Mouse (Mus musculus) CH12.LX (cell line): ENCODE results near the gene Mslnl. TPM values are rescaled to one million over a fixed set of nuclear protein-coding genes. Genes with fewer than 3 reads are reported as not detected.

Experiments used
- DNase-seq: peaks from one replicate; pipeline ENCODE4 v3.0.0-alpha.2; 2013; ENCODE audit errors: extremely low read depth
- H3K27ac ChIP-seq: 2 replicates; pipeline ENCODE4 v1.5.1; 2012; ENCODE audit warnings: low read depth, mild to moderate bottlenecking, control low read depth, moderate library complexity; ENCODE audit not compliant: insufficient read depth
- H3K27me3 ChIP-seq: replicated peaks from 2 replicates; pipeline ENCODE3; 2012; ENCODE audit warnings: inconsistent platforms
- H3K36me3 ChIP-seq, 2 experiments: replicated peaks in 1 of 2; 2 replicates each; pipeline versions ENCODE3 to v1.6.1; 2012; ENCODE audit warnings: inconsistent platforms in 1 of 2, low read length in 1 of 2, mild to moderate bottlenecking in 1 of 2, mixed read lengths in 1 of 2, moderate library complexity in 1 of 2; ENCODE audit not compliant: control insufficient read depth in 1 of 2, insufficient read depth in 1 of 2
- H3K4me1 ChIP-seq, 2 experiments: 2 replicates each; pipeline ENCODE4 v1.6.1; 2012; ENCODE audit warnings: inconsistent platforms in 1 of 2, moderate library complexity in 1 of 2; ENCODE audit not compliant: insufficient read depth in 2 of 2, control insufficient read depth in 1 of 2
- H3K4me2 ChIP-seq: 2 replicates; pipeline ENCODE4 v1.6.1; 2012; ENCODE audit warnings: low read depth, mild to moderate bottlenecking, control low read depth; ENCODE audit not compliant: poor library complexity, insufficient read depth, severe bottlenecking
- H3K4me3 ChIP-seq, 3 experiments: fragments of 150-350 bp in 1 of 3; sonication (generic) in 1 of 3; replicated peaks in 1 of 3; 2 replicates each; pipeline versions ENCODE3 to v1.5.1; 2011 to 2012; ENCODE audit warnings: low read depth in 2 of 3, low read length in 2 of 3, mild to moderate bottlenecking in 2 of 3, moderate library complexity in 2 of 3, control low read depth in 1 of 3, improper control_type of control experiment in 1 of 3, inconsistent platforms in 1 of 3, mixed read lengths in 1 of 3; ENCODE audit not compliant: poor library complexity in 1 of 3
- H3K79me2 ChIP-seq: replicated peaks from 2 replicates; pipeline ENCODE4 v1.6.1; 2012; ENCODE audit warnings: mild to moderate bottlenecking, moderate library complexity; ENCODE audit not compliant: control insufficient read depth, poor library complexity, insufficient read depth, severe bottlenecking; ENCODE audit errors: extremely low read depth
- H3K9ac ChIP-seq: 2 replicates; pipeline ENCODE4 v1.6.1; 2012; ENCODE audit warnings: low read depth, mild to moderate bottlenecking, control low read depth, moderate library complexity; ENCODE audit not compliant: insufficient read depth
- H3K9me3 ChIP-seq: replicated peaks from 2 replicates; pipeline ENCODE3; 2012; ENCODE audit warnings: low read length, inconsistent platforms, mixed read lengths
- BHLHE40 ChIP-seq: IDR thresholded peaks from 2 replicates; pipeline ENCODE4 v1.6.1; 2011; ENCODE audit warnings: mild to moderate bottlenecking, low read depth, low read length, improper control_type of control experiment
- CHD1 ChIP-seq: IDR thresholded peaks from 2 replicates; pipeline ENCODE4 v1.6.1; 2012; ENCODE audit warnings: low read depth, low read length, improper control_type of control experiment, inconsistent platforms
- CHD2 ChIP-seq: IDR thresholded peaks from 2 replicates; pipeline ENCODE4 v1.6.1; 2011; ENCODE audit warnings: low read length, improper control_type of control experiment
- CTCF ChIP-seq, 2 experiments: IDR thresholded peaks in 1 of 2; conservative IDR thresholded peaks in 1 of 2; 2 replicates each; pipeline ENCODE4 v1.5.1; 2011 to 2012; ENCODE audit warnings: low read depth in 2 of 2, low read length in 2 of 2, improper control_type of control experiment in 1 of 2, inconsistent platforms in 1 of 2, mild to moderate bottlenecking in 1 of 2, moderate library complexity in 1 of 2
- E2F4 ChIP-seq: IDR thresholded peaks from 2 replicates; pipeline ENCODE4 v1.6.1; 2011; ENCODE audit warnings: low read depth, low read length, improper control_type of control experiment; ENCODE audit not compliant: insufficient replicate concordance
- ELF1 ChIP-seq: IDR thresholded peaks from 2 replicates; pipeline ENCODE4 v1.6.1; 2014; ENCODE audit warnings: low read depth, mild to moderate bottlenecking, inconsistent platforms, low read length, improper control_type of control experiment
- EP300 ChIP-seq: IDR thresholded peaks from 2 replicates; pipeline ENCODE4 v1.6.1; 2011; ENCODE audit warnings: low read length, improper control_type of control experiment
- ETS1 ChIP-seq: conservative IDR thresholded peaks from 2 replicates; pipeline ENCODE4 v1.6.1; 2012; ENCODE audit warnings: low read depth, mild to moderate bottlenecking, inconsistent platforms, low read length, improper control_type of control experiment, moderate library complexity
- GABPA ChIP-seq: IDR thresholded peaks from 2 replicates; pipeline ENCODE4 v1.6.1; 2012; ENCODE audit warnings: low read depth, low read length, improper control_type of control experiment, inconsistent platforms; ENCODE audit not compliant: insufficient replicate concordance
- HCFC1 ChIP-seq: IDR thresholded peaks from 2 replicates; pipeline ENCODE4 v1.6.1; 2012; ENCODE audit warnings: low read depth, mild to moderate bottlenecking, inconsistent platforms, low read length, improper control_type of control experiment
- IRF4 ChIP-seq: IDR thresholded peaks from 2 replicates; pipeline ENCODE4 v1.6.1; 2014; ENCODE audit warnings: low read depth, mild to moderate bottlenecking, inconsistent platforms, low read length, improper control_type of control experiment
- JUN ChIP-seq: IDR thresholded peaks from 2 replicates; pipeline ENCODE4 v1.6.1; 2011; ENCODE audit warnings: low read depth, mild to moderate bottlenecking, low read length, improper control_type of control experiment, moderate library complexity; ENCODE audit not compliant: insufficient read depth
- JUND ChIP-seq: conservative IDR thresholded peaks from 2 replicates; pipeline ENCODE4 v1.6.1; 2011; ENCODE audit warnings: low read depth, low read length, improper control_type of control experiment
- KAT2A ChIP-seq: IDR thresholded peaks from 2 replicates; pipeline ENCODE4 v1.6.1; 2012; ENCODE audit warnings: low read length, improper control_type of control experiment, inconsistent platforms; ENCODE audit not compliant: insufficient replicate concordance
- MAX ChIP-seq: IDR thresholded peaks from 2 replicates; pipeline ENCODE4 v1.6.1; 2011; ENCODE audit warnings: low read length, improper control_type of control experiment
- MAZ ChIP-seq: IDR thresholded peaks from 2 replicates; pipeline ENCODE4 v1.6.1; 2012; ENCODE audit warnings: low read depth, mild to moderate bottlenecking, inconsistent platforms, low read length, improper control_type of control experiment, moderate library complexity
- MEF2A ChIP-seq: IDR thresholded peaks from 2 replicates; pipeline ENCODE4 v1.6.1; 2014; ENCODE audit warnings: low read depth, mild to moderate bottlenecking, inconsistent platforms, low read length, improper control_type of control experiment, borderline replicate concordance
- MXI1 ChIP-seq: IDR thresholded peaks from 2 replicates; pipeline ENCODE4 v1.6.1; 2011; ENCODE audit warnings: mild to moderate bottlenecking, low read depth, low read length, improper control_type of control experiment
- MYC ChIP-seq: IDR thresholded peaks from 2 replicates; pipeline ENCODE4 v1.6.1; 2011; ENCODE audit warnings: low read depth, mild to moderate bottlenecking, improper control_type of control experiment, low read length
- NELFE ChIP-seq: IDR thresholded peaks from 2 replicates; pipeline ENCODE4 v1.6.1; 2011; ENCODE audit warnings: low read depth, low read length, improper control_type of control experiment
- NRF1 ChIP-seq: IDR thresholded peaks from 2 replicates; pipeline ENCODE4 v1.6.1; 2014; ENCODE audit warnings: low read depth, mild to moderate bottlenecking, inconsistent platforms, low read length, improper control_type of control experiment, moderate library complexity
- PAX5 ChIP-seq: IDR thresholded peaks from 2 replicates; pipeline ENCODE4 v1.6.1; 2012; ENCODE audit warnings: low read length, inconsistent platforms, mixed read lengths
- POLR2A ChIP-seq: IDR thresholded peaks from 2 replicates; pipeline ENCODE4 v1.6.1; 2011; ENCODE audit warnings: low read depth, mild to moderate bottlenecking, improper control_type of control experiment, low read length
- POLR2AphosphoS2 ChIP-seq: IDR thresholded peaks from 2 replicates; pipeline ENCODE4 v1.6.1; 2011; ENCODE audit warnings: low read depth, low read length, improper control_type of control experiment
- RAD21 ChIP-seq: IDR thresholded peaks from 2 replicates; pipeline ENCODE4 v1.6.1; 2011; ENCODE audit warnings: low read depth, mild to moderate bottlenecking, low read length, improper control_type of control experiment, moderate library complexity
- RCOR1 ChIP-seq: conservative IDR thresholded peaks from 2 replicates; pipeline ENCODE4 v1.6.1; 2012; ENCODE audit warnings: low read depth, mild to moderate bottlenecking, inconsistent platforms, low read length, improper control_type of control experiment
- SIN3A ChIP-seq: IDR thresholded peaks from 2 replicates; pipeline ENCODE4 v1.6.1; 2012; ENCODE audit warnings: low read length, improper control_type of control experiment, inconsistent platforms
- SMC3 ChIP-seq: IDR thresholded peaks from 2 replicates; pipeline ENCODE4 v1.6.1; 2011; ENCODE audit warnings: low read depth, low read length, improper control_type of control experiment
- TBP ChIP-seq: conservative IDR thresholded peaks from 2 replicates; pipeline ENCODE4 v1.6.1; 2011; ENCODE audit warnings: low read depth, low read length, improper control_type of control experiment
- UBTF ChIP-seq: IDR thresholded peaks from 2 replicates; pipeline ENCODE4 v1.6.1; 2012; ENCODE audit warnings: low read depth, mild to moderate bottlenecking, inconsistent platforms, low read length, improper control_type of control experiment, moderate library complexity
- USF1 ChIP-seq: IDR thresholded peaks from 2 replicates; pipeline ENCODE4 v1.6.1; 2014; ENCODE audit warnings: low read depth, mild to moderate bottlenecking, inconsistent platforms, low read length, improper control_type of control experiment
- USF2 ChIP-seq: conservative IDR thresholded peaks from 2 replicates; pipeline ENCODE4 v1.6.1; 2011; ENCODE audit warnings: low read depth, low read length, improper control_type of control experiment
- ZC3H11A ChIP-seq: IDR thresholded peaks from 2 replicates; pipeline ENCODE4 v1.6.1; 2012; ENCODE audit warnings: low read depth, mild to moderate bottlenecking, inconsistent platforms, low read length, improper control_type of control experiment
- ZKSCAN1 ChIP-seq: IDR thresholded peaks from 2 replicates; pipeline ENCODE4 v1.6.1; 2012; ENCODE audit warnings: low read depth, inconsistent platforms, low read length, improper control_type of control experiment, borderline replicate concordance
- ZMIZ1 ChIP-seq: IDR thresholded peaks from 2 replicates; pipeline ENCODE4 v1.6.1; 2012; ENCODE audit warnings: low read depth, mild to moderate bottlenecking, inconsistent platforms, low read length, improper control_type of control experiment
- dilution Hi-C: fragments of 300-500 bp; cut with MboI; formaldehyde crosslinking; loops from 2 replicates; pipeline ENCODE4 v1.14.3; 2020; ENCODE audit warnings: low sequenced_read_pairs; ENCODE audit not compliant: extremely low pct_unique_long_range_greater_than_20kb, extremely low pct_ligation_motif_present
- in situ Hi-C: fragments of 300-500 bp; cut with MboI; formaldehyde crosslinking; loops from 3 replicates; pipeline ENCODE4 v1.14.3; 2019; ENCODE audit warnings: low sequenced_read_pairs, low pct_ligation_motif_present, low pct_unique_long_range_greater_than_20kb, mixed read lengths
- polyA plus RNA-seq: library from polyadenylated mRNA; unstranded; fragments of >175 nt; gene quantifications from 2 replicates; pipeline ENCODE4 v1.2.1, GENCODE M21; 2012; ENCODE audit warnings: low read depth; ENCODE audit not compliant: insufficient read length
- total RNA-seq, 2 experiments: library from RNA; depleted of rRNA; stranded (reverse); fragments of 300-350 nt in 1 of 2; fragments of >200 nt in 1 of 2; gene quantifications; 2 replicates each; pipeline ENCODE4 v1.2.3; 2012 to 2014

The Mslnl gene
- total and polyA plus RNA-seq, 3 experiments = not detected

DNA sequence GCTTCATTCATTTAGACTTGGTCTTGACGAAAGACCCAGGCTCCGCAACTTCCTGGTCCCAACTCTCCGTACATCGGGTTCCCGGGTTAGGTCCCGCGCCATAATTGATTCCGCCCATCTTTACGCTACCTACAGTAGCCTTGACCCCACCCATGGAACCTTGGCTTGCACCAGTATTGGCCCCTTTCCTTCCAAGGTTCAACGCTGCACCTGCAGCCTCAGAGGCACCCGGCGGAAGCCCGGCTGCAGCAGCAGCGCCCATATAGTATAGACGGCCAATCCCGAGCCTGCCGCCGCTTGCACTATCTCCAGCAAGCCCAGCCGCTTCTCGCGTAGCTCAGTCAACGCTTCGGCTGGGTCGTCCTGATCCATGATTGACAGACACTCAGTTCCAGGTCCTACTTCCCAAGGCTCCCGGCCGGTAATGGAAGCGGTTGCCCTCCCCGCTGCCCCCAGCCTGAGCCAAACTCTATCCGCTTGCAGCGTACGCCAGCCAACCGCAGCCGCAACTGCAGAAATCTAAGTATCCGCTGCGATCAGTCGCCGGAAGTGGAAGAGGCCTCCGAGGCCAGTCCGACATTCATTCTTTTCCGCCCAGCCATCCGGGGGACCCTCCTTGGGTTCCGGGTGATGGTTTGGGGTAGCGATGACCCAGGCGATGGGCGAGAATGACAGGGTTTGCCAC, 56.1 kb downstream of the Mslnl start (continued):
- TF ChIP-seq MYC (0 out of 2 replicates have a peak, but pooled peaks have one; percentile 12), RCOR1 (peak; percentile 84), USF2 (no peak; the same call in 1 of the 2 replicates), RAD21 (no peak), ZKSCAN1 (peak; percentile 20; the same call in 1 of the 2 replicates), NRF1 (peak; percentile 46)
- TF ChIP-seq, all 38 proteins: peak for 22

DNA sequence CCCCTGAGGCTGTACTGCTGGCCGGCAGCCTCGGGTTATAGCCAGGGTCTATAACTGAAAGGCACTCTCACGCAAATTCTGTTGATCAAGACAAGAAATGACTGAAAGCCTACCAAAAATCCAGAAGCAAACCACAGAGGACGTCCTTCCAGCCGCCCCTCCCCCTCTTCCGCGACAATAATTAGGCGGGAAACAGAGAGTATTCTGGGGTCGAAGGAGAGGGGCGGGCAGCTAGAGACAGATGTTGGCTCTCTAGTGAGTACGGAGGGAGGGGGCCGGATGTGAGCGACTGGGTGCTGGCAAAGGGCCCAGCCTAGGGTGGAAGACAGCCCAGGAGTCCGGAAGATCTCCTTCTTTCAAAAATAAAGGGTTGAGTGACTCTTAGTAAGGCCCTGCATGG, 56.8 kb downstream of the Mslnl start, which contains the start of gene Fam173a:
TSS of gene Fam173a (minus strand) at position 287 of the 400 bp plus-strand sequence.
- Histone ChIP-seq H3K4me2 (peak within 1 kb of the TSS; percentile 71; the same call in 1 of the 2 replicates), H3K4me3 (peak within 1 kb of the TSS; percentile 67 to 83 (median 76)), H3K9me3 (no peaks in the 10 kb centered on the region), H3K9ac (peak within 1 kb of the TSS; percentile 42), H3K36me3 (peaks cover 17 to 38% of the 10 kb centered on the region in 2 experiments), H3K4me1 (peaks cover 14 to 34% of the 10 kb centered on the region in 2 experiments), H3K79me2 (0 out of 2 replicates have a peak, but pooled peaks cover 3% of the 10 kb centered on the region), H3K27ac (peak within 1 kb of the TSS; percentile 67), H3K27me3 (peaks cover 2% of the 10 kb centered on the region)
- DNase-seq = peak; percentile 76
- dilution Hi-C loops = no loop called here
- in situ Hi-C loops = loop anchor here (10.0 kb wide), 1 partner anchor 58 kb away; the partner anchor contains the start of gene Mslnl
- TF ChIP-seq MAZ (peak; percentile 17; the same call in 1 of the 2 replicates), ELF1 (no peak; the same call in 1 of the 2 replicates), GABPA (no peak), USF2 (no peak), ZMIZ1 (no peak; the same call in 1 of the 2 replicates), SMC3 (no peak), NELFE (no peak), IRF4 (peak; percentile 2; the same call in 1 of the 2 replicates), CTCF (conservative IDR thresholded peaks at IDR 0.05 in 1 of 2, IDR thresholded peaks at IDR 0.05 in 1 of 2; ENCODE audit: low read depth in 2 of 2, low read length in 2 of 2) (no peak), CHD1 (0 out of 2 replicates have a peak, but pooled peaks have one; percentile 51), MXI1 (peak; percentile 8; the same call in 1 of the 2 replicates), HCFC1 (no peak), JUND (no peak), ETS1 (no peak), ZC3H11A (no peak), SIN3A (0 out of 2 replicates have a peak, but pooled peaks have one; percentile 5), POLR2A (no peak), ZKSCAN1 (no peak), RCOR1 (peak; percentile 76; the same call in 1 of the 2 replicates), TBP (no peak), USF1 (no peak), JUN (no peak), CHD2 (no peak; the same call in 1 of the 2 replicates), KAT2A (no peak), EP300 (0 out of 2 replicates have a peak, but pooled peaks have one; percentile 23), NRF1 (no peak), PAX5 (no peak), E2F4 (peak; percentile 82; the same call in 1 of the 2 replicates), RAD21 (no peak), BHLHE40 (no peak; the same call in 1 of the 2 replicates), MEF2A (no peak), POLR2AphosphoS2 (no peak), MAX (peak; percentile 40; the same call in 1 of the 2 replicates), UBTF (no peak)
